Mouse (Mus musculus): ENCODE measurements around the gene Arhgap30. TPM values are rescaled to one million over a fixed set of nuclear protein-coding genes. Genes with fewer than 3 reads are reported as not detected.

Gene Arhgap30
- polyA plus RNA-seq, 1 experiment from 2014 or later = 0.39 TPM

DNA sequence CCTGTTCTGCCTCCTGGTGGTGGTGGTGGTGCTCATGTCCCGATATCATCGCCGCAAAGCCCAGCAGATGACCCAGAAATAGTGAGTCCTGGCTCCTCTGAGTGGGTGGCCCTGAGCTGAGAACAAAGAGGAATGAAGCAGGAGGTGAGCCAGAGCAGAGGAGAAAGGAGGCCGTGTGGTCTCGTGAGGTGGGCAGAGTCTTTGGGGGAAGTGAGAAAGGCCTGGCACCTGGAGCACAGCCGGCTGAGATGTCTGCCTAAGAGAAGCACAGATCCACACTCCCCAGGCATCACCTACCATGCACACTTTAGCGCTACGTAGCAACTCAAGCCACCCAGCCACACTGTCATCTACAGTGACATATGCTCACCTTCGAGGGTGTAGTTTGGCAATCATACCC is 3.6 kb upstream of the Arhgap30 start:
- DNase-seq (ENCODE audit: low spot score) (no peak), ATAC-seq (no peak)
- no peak overlapping the region for H3K4me2 ChIP-seq (ENCODE audit: low read length)
- 66% methylated on average over 9 of the region's 9 CpGs for WGBS
- no peaks in the 10 kb centered on the region for H3K36me3 ChIP-seq (ENCODE audit: control insufficient read depth, insufficient read depth, low read length)
- H3K4me1 ChIP-seq (ENCODE audit: control insufficient read depth, insufficient read depth, low read length) = no peaks in the 10 kb centered on the region; the same call in 1 of the 2 replicates
- no peak overlapping the region for H3K4me3 ChIP-seq (ENCODE audit: low read depth, low read length)
- no peaks in the 10 kb centered on the region for H3K9me3 ChIP-seq (replicated peaks; ENCODE audit: control insufficient read depth, low read length)
- H3K27ac ChIP-seq (ENCODE audit: low read depth, low read length) = no peak overlapping the region
- H3K27me3 ChIP-seq (replicated peaks; ENCODE audit: control insufficient read depth, insufficient read depth, low read length) = peaks cover 5% of the 10 kb centered on the region
- no peak overlapping the region for H3K9ac ChIP-seq (ENCODE audit: low read length)

GRCm38 (mm10) chr1:171387099-171387498 is 1.7 kb upstream of the Arhgap30 start:
- Histone ChIP-seq H3K9me3 (replicated peaks; ENCODE audit: control insufficient read depth, low read length) (no peaks in the 10 kb centered on the region), H3K27ac (ENCODE audit: low read depth, low read length) (no peak overlapping the region), H3K4me3 (ENCODE audit: low read depth, low read length) (no peak overlapping the region), H3K36me3 (ENCODE audit: control insufficient read depth, insufficient read depth, low read length) (no peaks in the 10 kb centered on the region), H3K4me1 (ENCODE audit: control insufficient read depth, insufficient read depth, low read length) (no peaks in the 10 kb centered on the region), H3K27me3 (replicated peaks; ENCODE audit: control insufficient read depth, insufficient read depth, low read length) (no peaks in the 10 kb centered on the region), H3K9ac (ENCODE audit: low read length) (no peak overlapping the region), H3K4me2 (ENCODE audit: low read length) (no peak overlapping the region)
- no peak for ATAC-seq
- WGBS = 27% methylated on average over 6 of the region's 6 CpGs
- peak; percentile 32 for DNase-seq (ENCODE audit: low spot score)

DNA sequence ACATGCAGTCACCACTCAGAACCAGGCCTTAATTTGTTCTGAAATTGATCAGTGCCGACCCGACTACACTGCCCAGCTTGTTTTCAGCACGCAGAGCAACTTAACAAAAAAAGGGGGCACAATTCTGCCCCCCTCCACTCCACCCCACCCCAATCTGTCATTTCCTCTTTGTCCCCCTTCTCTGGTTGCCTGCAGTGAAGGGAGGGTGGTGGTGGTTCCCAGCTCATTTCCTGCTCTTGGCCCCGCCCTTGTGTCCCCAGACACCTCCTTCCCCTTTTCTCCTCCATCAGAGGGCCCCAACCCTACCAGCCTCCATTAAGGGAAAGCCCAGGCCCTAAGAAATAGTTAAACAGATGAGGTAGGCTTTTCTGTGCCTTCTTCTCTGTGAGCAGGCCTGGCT is 1.3 kb downstream of the Arhgap30 start:
- H3K27me3 ChIP-seq (replicated peaks; ENCODE audit: control insufficient read depth, insufficient read depth, low read length) = no peaks in the 10 kb centered on the region
- no peak overlapping the region for H3K9ac ChIP-seq (ENCODE audit: low read length)
- no peak overlapping the region for H3K27ac ChIP-seq (ENCODE audit: low read depth, low read length)
- H3K36me3 ChIP-seq (ENCODE audit: control insufficient read depth, insufficient read depth, low read length) = no peaks in the 10 kb centered on the region
- H3K4me3 ChIP-seq (ENCODE audit: low read depth, low read length) = no peak overlapping the region
- 74% methylated on average over 4 of the region's 4 CpGs for WGBS
- DNase-seq (ENCODE audit: low spot score) = no peak
- H3K9me3 ChIP-seq (replicated peaks; ENCODE audit: control insufficient read depth, low read length) = no peaks in the 10 kb centered on the region
- H3K4me1 ChIP-seq (ENCODE audit: control insufficient read depth, insufficient read depth, low read length) = no peaks in the 10 kb centered on the region
- no peak overlapping the region for H3K4me2 ChIP-seq (ENCODE audit: low read length)
- ATAC-seq = no peak

DNA sequence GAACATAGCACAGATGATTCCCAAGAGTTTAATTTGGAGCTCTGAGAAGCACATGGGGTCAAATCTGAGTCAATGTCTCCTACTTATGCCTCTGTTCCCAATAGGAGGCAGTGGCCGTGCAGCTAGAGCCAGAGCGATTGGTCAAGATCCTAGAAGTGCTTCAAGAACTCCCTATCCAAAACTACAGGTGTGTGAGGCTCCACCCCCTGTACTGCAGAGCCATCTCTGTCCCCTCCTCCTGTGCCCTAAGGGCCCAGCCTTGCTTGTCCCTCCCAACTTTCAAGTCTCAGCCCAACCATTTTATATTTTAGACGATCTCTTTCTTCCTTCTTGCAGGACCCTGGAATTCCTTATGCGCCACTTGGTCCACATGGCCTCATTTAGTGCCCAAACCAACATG is 13.1 kb downstream of the Arhgap30 start:
- H3K27me3 ChIP-seq (replicated peaks; ENCODE audit: control insufficient read depth, insufficient read depth, low read length) = no peaks in the 10 kb centered on the region
- DNase-seq (ENCODE audit: low spot score) = no peak
- no peak overlapping the region for H3K9ac ChIP-seq (ENCODE audit: low read length)
- no peak for ATAC-seq
- H3K9me3 ChIP-seq (replicated peaks; ENCODE audit: control insufficient read depth, low read length) = no peaks in the 10 kb centered on the region
- H3K4me3 ChIP-seq (ENCODE audit: low read depth, low read length) = no peak overlapping the region
- WGBS = 83% methylated on average over 4 of the region's 4 CpGs
- H3K27ac ChIP-seq (ENCODE audit: low read depth, low read length) = no peak overlapping the region
- H3K36me3 ChIP-seq (ENCODE audit: control insufficient read depth, insufficient read depth, low read length) = no peaks in the 10 kb centered on the region
- H3K4me2 ChIP-seq (ENCODE audit: low read length) = no peak overlapping the region
- H3K4me1 ChIP-seq (ENCODE audit: control insufficient read depth, insufficient read depth, low read length) = no peaks in the 10 kb centered on the region

DNA sequence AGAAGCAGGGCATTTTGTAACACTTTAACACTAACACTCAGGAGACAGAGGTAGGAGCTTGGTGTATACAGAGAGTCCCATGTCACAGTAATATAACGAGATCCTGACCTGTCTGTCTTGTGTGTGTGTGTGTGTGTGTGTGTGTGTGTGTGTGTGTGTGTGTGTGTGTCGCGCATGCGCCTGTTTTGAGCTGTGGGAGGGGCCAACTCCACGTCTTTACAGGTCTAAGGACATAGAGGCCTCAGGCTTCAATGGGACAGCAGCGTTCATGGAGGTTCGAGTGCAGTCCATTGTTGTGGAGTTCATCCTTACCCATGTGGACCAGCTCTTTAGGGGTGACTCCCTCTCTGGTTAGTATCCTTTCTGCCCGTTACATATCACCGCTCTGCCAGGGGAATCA is 14.2 kb downstream of the Arhgap30 start:
- no peaks in the 10 kb centered on the region for H3K9me3 ChIP-seq (replicated peaks; ENCODE audit: control insufficient read depth, low read length)
- H3K27ac ChIP-seq (ENCODE audit: low read depth, low read length) = no peak overlapping the region
- H3K4me3 ChIP-seq (ENCODE audit: low read depth, low read length) = no peak overlapping the region
- H3K4me2 ChIP-seq (ENCODE audit: low read length) = no peak overlapping the region
- DNase-seq (ENCODE audit: low spot score) = no peak
- WGBS = 78% methylated on average over 9 of the region's 9 CpGs
- no peaks in the 10 kb centered on the region for H3K36me3 ChIP-seq (ENCODE audit: control insufficient read depth, insufficient read depth, low read length)
- H3K9ac ChIP-seq (ENCODE audit: low read length) = no peak overlapping the region
- no peaks in the 10 kb centered on the region for H3K27me3 ChIP-seq (replicated peaks; ENCODE audit: control insufficient read depth, insufficient read depth, low read length)
- ATAC-seq = no peak
- no peaks in the 10 kb centered on the region for H3K4me1 ChIP-seq (ENCODE audit: control insufficient read depth, insufficient read depth, low read length)

- Histone ChIP-seq H3K27ac (ENCODE audit: low read depth, low read length) (no peak overlapping the region), H3K36me3 (ENCODE audit: control insufficient read depth, insufficient read depth, low read length) (no peaks in the 10 kb centered on the region), H3K27me3 (replicated peaks; ENCODE audit: control insufficient read depth, insufficient read depth, low read length) (no peaks in the 10 kb centered on the region), H3K9me3 (replicated peaks; ENCODE audit: control insufficient read depth, low read length) (no peaks in the 10 kb centered on the region), H3K4me2 (ENCODE audit: low read length) (no peak overlapping the region), H3K9ac (ENCODE audit: low read length) (no peak overlapping the region), H3K4me1 (ENCODE audit: control insufficient read depth, insufficient read depth, low read length) (no peaks in the 10 kb centered on the region), H3K4me3 (ENCODE audit: low read depth, low read length) (no peak overlapping the region)
- DNase-seq (ENCODE audit: low spot score) (no peak), ATAC-seq (no peak)
- WGBS = 79% methylated on average over 5 of the region's 5 CpGs
Observed at GRCm38 (mm10) chr1:171407263-171407662, 18.5 kb downstream of the Arhgap30 start.

DNA sequence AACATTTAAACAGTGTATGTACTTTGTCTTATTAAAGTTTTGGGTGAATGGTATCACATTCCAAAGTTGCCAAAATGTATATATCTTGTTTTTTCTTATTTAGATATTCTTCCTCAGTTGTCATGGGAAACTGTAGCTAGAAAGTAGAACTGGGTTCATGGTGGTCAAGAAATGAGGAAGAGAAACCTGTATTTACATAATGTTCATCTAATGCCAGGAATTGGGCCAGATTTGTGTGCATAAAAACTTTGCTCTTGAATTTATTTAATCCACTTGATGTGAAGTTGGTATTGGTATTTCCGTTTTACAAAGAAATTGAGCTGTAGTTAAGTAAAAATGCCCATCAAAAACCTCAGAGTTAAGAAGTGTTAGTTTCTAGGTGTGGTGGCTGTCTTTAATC is 21.5 kb downstream of the Arhgap30 start:
- 89% methylated on average over 1 of the region's 1 CpGs for WGBS
- ATAC-seq = no peak
- H3K9me3 ChIP-seq (replicated peaks; ENCODE audit: control insufficient read depth, low read length) = no peaks in the 10 kb centered on the region
- no peak overlapping the region for H3K27ac ChIP-seq (ENCODE audit: low read depth, low read length)
- no peaks in the 10 kb centered on the region for H3K27me3 ChIP-seq (replicated peaks; ENCODE audit: control insufficient read depth, insufficient read depth, low read length)
- no peak overlapping the region for H3K4me2 ChIP-seq (ENCODE audit: low read length)
- DNase-seq (ENCODE audit: low spot score) = no peak
- H3K4me1 ChIP-seq (ENCODE audit: control insufficient read depth, insufficient read depth, low read length) = peaks cover 9% of the 10 kb centered on the region; the same call in 1 of the 2 replicates
- no peak overlapping the region for H3K9ac ChIP-seq (ENCODE audit: low read length)
- H3K36me3 ChIP-seq (ENCODE audit: control insufficient read depth, insufficient read depth, low read length) = peaks cover 2% of the 10 kb centered on the region
- H3K4me3 ChIP-seq (ENCODE audit: low read depth, low read length) = no peak overlapping the region

DNA sequence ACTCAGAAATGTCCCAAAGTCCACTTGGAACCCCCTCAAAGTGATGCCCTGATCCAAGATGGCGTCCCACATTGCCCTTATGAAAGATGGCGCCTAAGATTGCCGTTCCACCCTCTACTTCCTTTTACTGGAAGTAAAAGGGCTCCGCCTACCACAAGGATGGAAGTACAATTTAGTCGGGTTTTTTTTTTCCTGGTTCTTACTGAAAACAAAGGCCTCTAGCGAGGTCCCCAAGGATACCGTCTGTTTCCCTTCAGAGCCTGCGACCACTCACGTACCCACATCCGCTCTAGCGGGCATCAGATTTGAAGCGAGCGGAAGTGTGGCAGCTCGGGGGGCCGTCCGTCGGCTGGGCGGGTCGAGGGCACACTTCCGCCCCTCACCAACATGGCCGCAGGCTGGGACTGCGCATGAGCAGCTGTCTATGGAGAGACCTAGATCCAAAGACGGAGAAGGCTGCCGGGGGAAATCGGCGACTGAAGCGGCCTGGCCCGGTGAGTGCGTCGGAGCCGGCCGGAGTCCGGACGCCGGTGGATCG is 22.3 kb downstream of the Arhgap30 start, which contains the start of gene Usf1:
Gene Usf1, plus strand, starts transcription at position 367 of the 538 bp plus-strand sequence.
- no peaks in the 10 kb centered on the region for H3K27me3 ChIP-seq (replicated peaks; ENCODE audit: control insufficient read depth, insufficient read depth, low read length)
- under 1% methylated on average over 36 of the region's 36 CpGs for WGBS
- peak; percentile 97 for ATAC-seq

GRCm38 (mm10) chr1:171411492-171411941 is 22.8 kb downstream of the Arhgap30 start:
- DNase-seq (ENCODE audit: low spot score) = no peak
- Histone ChIP-seq H3K9ac (ENCODE audit: low read length) (peak overlapping the region; percentile 98), H3K4me2 (ENCODE audit: low read length) (peak overlapping the region; percentile 55), H3K36me3 (ENCODE audit: control insufficient read depth, insufficient read depth, low read length) (peaks cover 15% of the 10 kb centered on the region), H3K9me3 (replicated peaks; ENCODE audit: control insufficient read depth, low read length) (no peaks in the 10 kb centered on the region), H3K4me3 (ENCODE audit: low read depth, low read length) (peak overlapping the region; percentile 82), H3K27ac (ENCODE audit: low read depth, low read length) (peak overlapping the region; percentile 94), H3K27me3 (replicated peaks; ENCODE audit: control insufficient read depth, insufficient read depth, low read length) (no peaks in the 10 kb centered on the region), H3K4me1 (ENCODE audit: control insufficient read depth, insufficient read depth, low read length) (peaks cover 9% of the 10 kb centered on the region; the same call in 1 of the 2 replicates)
- peak; percentile 82 for ATAC-seq
- WGBS = 0% methylated on average over 30 of the region's 39 CpGs

More for the DNA sequence above, 22.3 kb downstream of the Arhgap30 start, which contains the start of gene Usf1:
- Histone ChIP-seq H3K9me3 (replicated peaks; ENCODE audit: control insufficient read depth, low read length) (no peaks in the 10 kb centered on the region), H3K4me1 (ENCODE audit: control insufficient read depth, insufficient read depth, low read length) (peaks cover 9% of the 10 kb centered on the region; the same call in 1 of the 2 replicates), H3K9ac (ENCODE audit: low read length) (peak within 1 kb of the TSS; percentile 98), H3K4me3 (ENCODE audit: low read depth, low read length) (peak within 1 kb of the TSS; percentile 82), H3K36me3 (ENCODE audit: control insufficient read depth, insufficient read depth, low read length) (peaks cover 10% of the 10 kb centered on the region), H3K27ac (ENCODE audit: low read depth, low read length) (peak within 1 kb of the TSS; percentile 94), H3K4me2 (ENCODE audit: low read length) (peak within 1 kb of the TSS; percentile 55)
- peak; percentile 98 for DNase-seq (ENCODE audit: low spot score)

All from forebrain, embryonic 14.5 days (tissue).